Mouse (Mus musculus): ENCODE results near the gene Gm20441.

Gene Gm20441

GRCm38 (mm10) chr10:75780769-75781578, at the start of gene Gm20441, which contains the start of gene Gstt3:
Gene Gm20441, minus strand, starts transcription at chr10:75780954.
Gene Gstt3, minus strand, starts transcription at chr10:75781414.
- DNase-seq: peak; percentile 90 to 93

DNA sequence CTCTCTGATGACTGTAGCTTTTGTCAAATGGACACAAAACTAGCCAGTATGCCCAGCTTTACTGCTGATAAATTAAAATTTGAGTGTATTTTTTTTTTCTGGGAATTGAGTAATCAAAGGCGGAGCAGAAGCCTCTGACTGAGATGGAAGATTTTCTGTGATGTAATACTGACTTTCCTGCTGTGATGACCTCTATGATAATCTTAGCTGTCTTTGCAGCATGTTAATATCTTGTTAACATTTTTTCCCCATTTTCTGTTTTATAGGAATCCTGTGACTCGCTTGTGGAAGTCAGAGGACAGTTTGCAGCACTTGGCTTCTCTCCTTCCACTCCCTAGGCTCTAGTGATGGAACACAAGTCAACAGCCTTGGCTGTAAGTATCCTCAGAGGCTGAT, 49.5 kb upstream of the Gm20441 start:
- no peak for DNase-seq

DNA sequence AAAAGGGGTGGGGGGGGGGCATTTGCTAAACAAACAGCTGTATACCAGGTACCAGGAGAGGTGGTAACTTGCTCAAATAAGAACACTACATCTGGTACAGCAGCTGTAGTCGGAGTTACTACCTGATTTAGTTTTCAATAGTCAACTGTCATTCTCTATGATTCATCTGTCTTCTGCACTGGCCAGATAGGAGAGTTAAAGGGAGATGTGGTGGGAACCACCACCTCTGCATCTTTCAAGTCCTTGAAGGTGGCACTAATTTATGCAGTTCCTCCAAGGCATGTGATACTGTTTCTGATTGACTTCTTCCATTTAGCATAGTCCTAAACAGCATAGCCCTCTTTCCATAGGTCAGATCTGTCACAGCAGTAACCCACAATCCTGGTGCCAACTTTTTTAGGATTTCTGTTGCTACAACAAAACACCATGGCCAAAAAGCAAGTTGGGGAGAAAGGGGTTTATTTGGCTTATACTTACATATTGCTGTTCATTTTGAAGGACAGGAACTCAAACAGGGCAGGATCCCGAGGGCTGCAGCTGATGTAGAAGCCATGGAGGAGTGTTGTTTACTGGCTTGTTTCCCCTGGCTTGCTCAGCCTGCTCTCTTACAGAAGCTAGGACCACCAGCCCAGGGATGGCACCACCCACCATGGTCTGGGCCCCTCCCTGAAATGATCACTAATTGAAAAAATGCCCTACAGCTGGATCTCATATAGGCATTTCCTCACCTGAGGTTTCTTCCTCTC, 48.9 kb upstream of the Gm20441 start:
- no peak for DNase-seq

DNA sequence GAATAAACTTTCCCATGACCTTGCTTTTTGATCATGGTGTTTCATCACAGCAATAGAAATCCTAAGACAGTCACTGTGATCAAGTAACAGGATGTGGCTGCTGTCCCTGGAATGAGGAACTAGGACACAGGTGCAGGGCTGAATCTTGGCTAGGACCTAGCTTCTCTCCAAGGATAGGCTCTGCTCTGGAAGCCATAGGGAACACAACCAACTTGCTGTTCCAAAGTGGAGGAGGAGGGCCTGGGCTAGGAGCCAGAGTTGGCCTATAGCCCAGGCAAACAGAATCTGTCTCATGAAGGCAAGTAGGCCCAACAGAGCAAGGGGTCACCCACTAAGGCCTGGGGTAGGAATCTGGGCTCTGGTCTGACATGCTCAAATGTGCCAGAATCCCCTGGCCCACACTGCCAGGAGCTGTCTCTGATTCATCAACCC, 47.8 kb upstream of the Gm20441 start:
- DNase-seq: peak; percentile 58 to 65

GRCm38 (mm10) chr10:75827668-75828360, 47.1 kb upstream of the Gm20441 start:
- DNase-seq: peak; percentile 86

GRCm38 (mm10) chr10:75824530-75824929, 43.8 kb upstream of the Gm20441 start:
- DNase-seq: no peak

DNA sequence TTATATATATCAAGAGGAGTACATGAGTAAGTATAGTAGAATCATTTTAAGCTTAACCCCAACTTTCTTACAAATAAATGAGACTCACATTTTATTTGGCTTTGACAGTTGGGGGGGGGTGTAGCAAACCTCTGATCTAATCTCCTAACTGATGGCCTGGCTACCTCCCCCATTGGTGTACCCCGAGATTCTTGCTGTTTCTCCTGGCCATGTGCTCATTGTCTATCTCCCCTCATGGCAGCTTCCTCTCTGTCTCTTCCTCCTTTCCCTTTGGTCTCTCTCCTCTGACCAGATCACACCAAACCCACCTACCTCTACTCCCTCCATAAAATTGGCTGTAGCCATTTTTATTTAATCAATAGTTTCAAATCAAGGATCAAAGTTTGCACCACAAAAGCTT, 43.0 kb upstream of the Gm20441 start:
- no peak for DNase-seq

DNA sequence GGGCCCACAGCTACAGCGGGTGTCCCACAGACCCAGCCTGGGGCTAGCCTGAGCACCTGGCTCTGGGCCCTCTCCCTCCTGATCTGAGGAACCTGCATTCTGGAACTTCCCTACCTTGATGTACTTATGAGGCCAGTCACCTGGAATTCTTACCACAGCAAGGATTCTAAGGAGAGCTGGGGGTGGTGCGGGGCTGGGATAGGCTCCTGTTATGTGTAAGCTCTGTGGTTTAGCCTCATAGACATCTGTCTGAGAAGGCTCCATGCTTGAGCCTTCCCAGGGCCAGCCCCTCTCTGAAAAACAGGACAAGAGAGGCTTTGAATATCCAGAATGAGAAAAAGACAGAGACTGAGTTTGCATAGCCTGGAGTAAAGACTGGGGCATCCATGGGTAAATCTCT, 41.7 kb upstream of the Gm20441 start, which contains the start of gene Gstt4:
Gene Gstt4 (minus strand): TSS at position 101 of the 400 bp plus-strand sequence.
- DNase-seq: no peak

- no peak for DNase-seq
Measured at GRCm38 (mm10) chr10:75819882-75820281, 39.1 kb upstream of the Gm20441 start.

- no peak for DNase-seq
Measured at GRCm38 (mm10) chr10:75818641-75819040, 37.9 kb upstream of the Gm20441 start.

- no peak for DNase-seq
Measured at GRCm38 (mm10) chr10:75804217-75804616, 23.5 kb upstream of the Gm20441 start.

DNA sequence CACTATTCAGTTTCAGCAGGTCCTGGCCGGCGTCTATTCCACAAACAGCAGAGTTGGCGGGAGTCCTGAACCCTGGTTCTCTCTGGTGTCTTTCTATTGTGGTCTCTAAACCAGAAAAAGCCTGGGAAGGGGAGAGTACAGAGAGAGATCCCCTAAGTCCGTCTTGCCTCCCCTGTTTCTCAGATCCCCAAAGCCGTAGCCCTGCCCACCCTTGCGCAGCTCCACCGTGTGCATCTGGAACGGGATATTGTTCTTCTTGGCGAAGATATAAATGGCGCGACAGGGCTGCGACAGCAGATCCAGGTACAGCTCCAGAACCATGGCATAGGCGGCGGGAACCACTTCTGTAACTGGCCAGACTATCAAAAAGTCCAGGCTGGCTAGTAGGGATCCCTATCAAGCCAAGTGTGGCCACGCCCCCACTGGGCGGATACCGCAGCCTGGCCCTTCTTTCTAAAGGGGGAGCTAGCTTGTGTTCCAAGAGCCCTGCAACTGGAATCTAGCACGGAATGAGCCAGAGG, 17.5 kb upstream of the Gm20441 start, which contains the start of gene Gstt1:
Gene Gstt1 (minus strand): TSS at position 409 of the 521 bp plus-strand sequence.
- peak; percentile 82 to 87 for DNase-seq

GRCm38 (mm10) chr10:75797619-75798175, 16.9 kb upstream of the Gm20441 start:
- DNase-seq: peak; percentile 70 to 72

- peak in 1 of 2 experiments; percentile 47 for DNase-seq
Measured at GRCm38 (mm10) chr10:75796731-75797516, 16.2 kb upstream of the Gm20441 start.

DNA sequence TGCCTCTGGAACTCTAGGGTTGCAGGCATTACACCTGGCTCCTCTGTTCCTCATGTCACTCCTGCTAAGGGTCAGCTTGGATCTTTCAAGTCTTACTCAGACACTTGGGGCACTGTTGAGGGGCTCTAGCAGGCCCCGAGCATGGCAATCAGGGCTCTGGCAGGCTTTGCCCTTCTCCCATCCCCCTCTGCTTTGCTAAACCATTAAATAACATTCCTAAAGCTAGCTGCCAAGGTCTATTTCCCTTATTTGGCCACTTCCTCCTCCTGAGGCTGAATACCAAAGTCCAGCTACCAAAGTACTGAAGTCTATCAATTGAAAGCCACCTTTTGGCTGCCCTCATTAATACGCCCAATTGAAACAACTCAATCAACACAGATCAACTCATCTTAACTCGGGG, 14.1 kb upstream of the Gm20441 start:
- peak; percentile 67 to 88 for DNase-seq

DNA sequence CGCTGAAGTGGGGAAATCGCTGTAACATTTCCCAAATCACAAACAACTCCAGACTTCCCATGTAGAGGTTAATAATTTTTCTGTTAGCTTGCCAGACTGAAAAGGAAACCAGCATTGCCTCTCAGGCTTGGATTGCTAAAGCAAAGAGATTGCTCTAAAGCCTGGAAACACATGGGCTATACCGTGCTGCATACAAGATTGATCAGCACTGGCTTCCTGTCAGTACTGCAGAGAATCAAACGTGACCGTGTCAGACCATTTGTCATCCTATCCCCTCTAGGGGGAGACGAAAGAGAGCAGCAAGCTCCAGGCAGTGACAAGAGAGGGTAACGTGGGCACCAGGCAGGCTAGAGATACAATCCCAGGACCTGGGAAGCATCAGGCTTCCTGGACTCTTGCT, 10.0 kb upstream of the Gm20441 start:
- DNase-seq: no peak

GRCm38 (mm10) chr10:75789841-75790240, 9.1 kb upstream of the Gm20441 start:
- peak; percentile 71 to 88 for DNase-seq

GRCm38 (mm10) chr10:75789081-75789735, 8.5 kb upstream of the Gm20441 start:
- no peak for DNase-seq

- no peak for DNase-seq
Measured at GRCm38 (mm10) chr10:75788277-75788676, 7.5 kb upstream of the Gm20441 start.

GRCm38 (mm10) chr10:75785442-75785841, 4.7 kb upstream of the Gm20441 start:
- DNase-seq: no peak

All from kidney, postnatal 36 days (tissue).